Mouse (Mus musculus) G1E (cell line): ENCODE data around the gene Taar4.

Experiments
- CTCF ChIP-seq: IDR thresholded peaks from 2 replicates; pipeline ENCODE4 v1.5.1; 2012; ENCODE audit warnings: low read depth, low read length, inconsistent platforms, mixed read lengths
- GATA1 ChIP-seq: IDR thresholded peaks from 2 replicates; pipeline ENCODE4 v1.6.1; 2012; ENCODE audit warnings: borderline replicate concordance, low read length, inconsistent platforms, mixed read lengths
- GATA2 ChIP-seq: IDR thresholded peaks from 2 replicates; pipeline ENCODE4 v1.6.1; 2012; ENCODE audit warnings: low read depth, low read length, inconsistent platforms, borderline replicate concordance
- POLR2AphosphoS5 ChIP-seq: IDR thresholded peaks from 2 replicates; pipeline ENCODE4 v1.6.1; 2012; ENCODE audit warnings: low read depth, low read length, inconsistent platforms; ENCODE audit not compliant: insufficient replicate concordance
- TAL1 ChIP-seq: conservative IDR thresholded peaks from 2 replicates; pipeline ENCODE4 v1.6.1; 2012; ENCODE audit warnings: low read depth, low read length, inconsistent platforms, mixed read lengths

- TF ChIP-seq GATA1 (no peak), CTCF (no peak), TAL1 (no peak), POLR2AphosphoS5 (no peak), GATA2 (no peak)
Observed at GRCm38 (mm10) chr10:24006442-24006841, 46.1 kb downstream of the Taar4 start.
